Mouse (Mus musculus): ENCODE data around the gene Zfp296. TPM values are rescaled to one million over a fixed set of nuclear protein-coding genes. Genes with fewer than 3 reads are reported as not detected.
A peak's percentile ranks its signal among the peaks of the same experiment; 100 is the strongest.
"Not testable (repeated sequence)": the region's sequence is repeated elsewhere in the genome, so short reads cannot be mapped to it uniquely, and the experiment has no call there.

Zfp296 gene
- total RNA-seq, 1 experiment from 2014 or later, result 5.3 TPM

DNA sequence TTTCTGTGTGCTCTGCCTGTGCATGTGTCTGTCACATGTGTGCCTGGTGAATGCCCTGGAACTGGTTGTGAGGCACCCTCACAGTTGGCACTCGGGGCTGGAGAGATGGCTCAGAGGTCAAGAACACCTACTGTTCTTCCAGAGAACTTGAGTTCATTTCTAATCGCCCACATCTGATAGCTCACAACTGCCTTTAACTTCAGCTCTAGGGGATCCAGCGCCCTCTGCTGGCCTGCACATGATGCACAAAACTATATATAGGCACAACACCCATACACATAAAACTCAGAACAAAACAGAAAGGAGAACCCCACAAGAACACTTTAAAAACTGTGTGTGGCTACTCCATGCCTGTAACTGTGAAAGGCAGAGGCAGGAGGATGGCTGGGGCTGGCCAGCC, 12.1 kb downstream of the Zfp296 start:
- ATAC-seq (replicated peaks in 1 of 2; ENCODE audit: insufficient read depth in 1 of 2, low FRiP score in 2 of 2, low TSS enrichment in 1 of 2, low read depth in 1 of 2, poor library complexity in 2 of 2, severe bottlenecking in 2 of 2), result no peak

DNA sequence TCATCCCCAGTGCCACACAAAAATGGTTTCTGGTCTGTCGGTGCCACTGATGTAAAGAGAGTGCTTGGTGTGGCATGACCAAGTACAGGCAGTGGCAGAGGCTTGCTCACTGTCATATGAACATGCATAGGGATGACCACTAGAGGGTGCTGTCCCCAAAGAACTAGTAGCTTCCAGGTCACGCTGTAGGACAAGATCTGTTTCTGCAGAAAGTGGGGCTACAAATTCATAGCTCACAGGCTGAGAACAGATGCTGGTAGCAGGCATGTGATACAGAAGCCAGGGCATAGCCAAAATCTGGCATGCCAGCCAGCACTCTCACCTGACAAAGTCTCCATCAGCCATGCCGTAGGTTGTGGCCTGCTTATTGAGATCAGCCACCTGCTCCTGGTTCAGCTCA, 12.8 kb downstream of the Zfp296 start:
- peak; percentile 85 to 87 for ATAC-seq (replicated peaks in 1 of 2; ENCODE audit: insufficient read depth in 1 of 2, low FRiP score in 2 of 2, low TSS enrichment in 1 of 2, low read depth in 1 of 2, poor library complexity in 2 of 2, severe bottlenecking in 2 of 2)

DNA sequence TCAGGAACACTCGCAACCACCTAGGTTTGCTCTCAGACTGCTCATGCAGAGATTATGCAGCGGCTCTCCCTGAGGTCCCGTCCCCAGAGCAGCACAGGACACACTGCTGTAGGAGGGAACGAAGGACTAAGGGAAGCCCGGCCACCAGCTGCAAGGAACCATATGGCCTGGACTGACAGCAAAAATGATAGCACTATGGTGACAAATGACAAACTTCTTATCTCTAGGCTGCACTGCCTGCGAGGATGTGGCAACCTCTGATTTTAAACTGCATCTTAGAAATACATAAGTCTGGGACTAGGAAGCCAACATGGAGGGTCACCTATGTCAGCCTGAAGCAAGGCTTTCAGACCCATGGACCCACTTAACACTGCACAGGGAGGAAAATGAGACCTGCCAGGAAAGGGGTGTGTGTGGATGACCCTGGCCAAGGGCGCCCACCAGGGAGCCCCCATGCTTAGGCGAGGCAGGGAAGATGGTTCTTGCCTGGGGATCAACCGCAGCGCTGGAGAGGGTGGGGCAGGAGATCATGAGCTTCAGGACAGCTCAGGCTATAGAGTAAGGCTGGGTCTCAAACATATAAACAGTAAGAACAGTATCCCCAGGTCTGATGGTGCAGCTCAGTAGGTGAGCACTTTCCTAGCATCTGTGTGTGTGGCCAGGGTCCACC, 16.1 kb downstream of the Zfp296 start:
- 0 out of 4 replicates have a peak, but pooled peaks of 1 of the 2 experiments have one; percentile 7 for ATAC-seq (replicated peaks in 1 of 2; ENCODE audit: insufficient read depth in 1 of 2, low FRiP score in 2 of 2, low TSS enrichment in 1 of 2, low read depth in 1 of 2, poor library complexity in 2 of 2, severe bottlenecking in 2 of 2)

DNA sequence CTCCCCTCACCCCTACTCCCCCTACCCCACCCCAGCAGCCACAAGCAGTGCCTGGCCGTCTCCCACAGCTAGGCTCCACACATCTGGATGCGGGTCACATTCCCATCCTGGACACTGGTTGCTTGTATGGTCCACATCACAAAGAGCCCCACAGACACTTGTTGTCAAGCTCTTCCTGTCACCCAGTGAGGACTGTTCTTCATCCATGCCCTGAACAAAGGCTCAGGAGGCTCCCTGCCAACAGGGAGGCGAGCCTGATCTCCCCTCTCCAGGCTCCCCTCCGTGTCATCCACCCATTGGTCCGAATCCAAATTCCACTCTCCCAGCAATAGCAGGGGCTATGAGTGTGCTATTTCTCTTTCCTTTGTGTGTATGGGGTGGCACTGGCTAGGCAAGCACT, 23.5 kb downstream of the Zfp296 start:
- no peak; a peak in 1 of 4 replicates for ATAC-seq (replicated peaks in 1 of 2; ENCODE audit: insufficient read depth in 1 of 2, low FRiP score in 2 of 2, low TSS enrichment in 1 of 2, low read depth in 1 of 2, poor library complexity in 2 of 2, severe bottlenecking in 2 of 2)

DNA sequence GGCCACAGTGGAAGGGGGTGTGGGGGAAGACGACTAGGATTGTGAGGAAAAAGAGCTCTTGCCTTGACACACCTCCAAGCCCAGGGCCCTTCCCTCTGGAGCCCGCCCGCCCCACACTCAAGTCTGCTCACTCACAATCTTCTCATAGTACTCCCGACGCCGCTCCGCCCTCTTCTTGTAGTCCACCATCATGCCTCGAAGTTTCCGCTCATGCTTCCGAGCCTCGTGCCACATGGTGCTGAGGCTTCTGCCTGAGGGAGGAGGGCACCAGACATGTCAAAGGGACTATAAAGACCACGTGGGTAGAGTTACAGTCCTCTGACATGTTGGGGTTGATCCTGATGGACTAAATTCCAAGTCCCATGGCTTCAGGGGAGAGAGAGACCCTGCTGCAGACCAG, 26.0 kb downstream of the Zfp296 start:
- ATAC-seq (replicated peaks in 1 of 2; ENCODE audit: insufficient read depth in 1 of 2, low FRiP score in 2 of 2, low TSS enrichment in 1 of 2, low read depth in 1 of 2, poor library complexity in 2 of 2, severe bottlenecking in 2 of 2), result no peak

DNA sequence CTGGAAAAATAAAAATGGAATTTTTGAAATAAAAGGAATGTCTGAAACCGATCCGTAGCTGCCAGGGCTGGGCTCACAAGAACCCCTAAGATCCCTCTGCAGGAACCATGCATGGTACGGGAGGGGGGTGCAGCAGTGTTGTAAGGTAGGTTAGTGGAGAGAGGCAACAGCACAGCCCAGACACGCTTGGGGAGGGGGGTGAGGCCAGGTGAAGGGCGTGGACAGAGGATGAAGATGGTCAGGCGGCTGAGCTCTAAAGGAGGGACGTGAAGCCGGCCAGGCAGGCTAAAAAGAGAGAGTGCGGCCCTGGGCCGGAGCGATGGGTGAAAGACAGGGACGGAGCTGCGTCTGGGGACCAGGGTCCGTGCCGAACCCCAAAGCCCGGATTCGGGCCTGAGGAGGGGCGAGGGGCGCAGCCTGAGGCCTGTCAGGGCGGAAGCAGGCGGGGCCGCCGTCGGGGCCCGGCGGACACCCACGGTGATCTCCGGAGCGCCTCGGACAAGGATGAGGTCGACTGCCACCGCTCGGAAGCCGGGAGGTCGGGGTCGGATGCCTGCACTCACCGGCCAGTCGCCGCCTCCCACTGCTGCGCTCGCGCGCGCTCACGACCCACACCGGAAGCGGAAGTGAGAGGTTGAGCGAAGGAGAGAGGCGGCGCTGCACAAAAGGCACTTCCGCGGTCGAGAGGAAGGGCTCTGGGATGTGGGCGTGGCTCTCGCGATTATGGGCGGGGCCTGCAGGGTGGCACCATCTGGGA, 26.9 kb downstream of the Zfp296 start, which contains the start of gene Clasrp:
Gene Clasrp, minus strand, starts transcription at position 638 of the 757 bp plus-strand sequence.
- peak; percentile 94 to 98 for ATAC-seq (replicated peaks in 1 of 2; ENCODE audit: insufficient read depth in 1 of 2, low FRiP score in 2 of 2, low TSS enrichment in 1 of 2, low read depth in 1 of 2, poor library complexity in 2 of 2, severe bottlenecking in 2 of 2)

DNA sequence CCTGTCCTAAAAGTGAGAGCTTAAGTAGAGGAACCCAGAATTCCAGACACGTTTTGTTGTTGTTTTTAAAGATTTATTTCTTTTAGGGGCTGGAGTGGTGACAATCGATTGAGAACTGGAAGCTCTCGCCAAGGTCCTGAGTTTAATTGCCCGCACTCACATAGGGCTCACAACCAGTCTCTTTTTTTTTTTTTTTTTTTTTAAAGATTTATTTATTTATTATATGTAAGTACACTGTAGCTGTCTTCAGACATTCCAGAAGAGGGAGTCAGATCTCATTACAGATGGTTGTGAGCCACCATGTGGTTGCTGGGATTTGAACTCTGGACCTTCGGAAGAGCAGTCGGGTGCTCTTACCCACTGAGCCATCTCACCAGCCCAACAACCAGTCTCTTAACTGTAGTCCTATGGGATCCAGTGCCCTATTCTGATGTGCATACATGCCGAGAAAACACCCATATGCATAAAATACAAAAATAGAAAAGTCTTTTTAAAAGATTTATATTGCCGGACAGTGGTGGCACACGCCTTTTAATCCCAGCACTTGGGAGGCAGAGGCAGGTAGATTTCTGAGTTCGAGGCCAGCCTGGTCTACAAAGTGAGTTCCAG, 27.6 kb downstream of the Zfp296 start:
- ATAC-seq (replicated peaks in 1 of 2; ENCODE audit: insufficient read depth in 1 of 2, low FRiP score in 2 of 2, low TSS enrichment in 1 of 2, low read depth in 1 of 2, poor library complexity in 2 of 2, severe bottlenecking in 2 of 2), result not testable (repeated sequence)

DNA sequence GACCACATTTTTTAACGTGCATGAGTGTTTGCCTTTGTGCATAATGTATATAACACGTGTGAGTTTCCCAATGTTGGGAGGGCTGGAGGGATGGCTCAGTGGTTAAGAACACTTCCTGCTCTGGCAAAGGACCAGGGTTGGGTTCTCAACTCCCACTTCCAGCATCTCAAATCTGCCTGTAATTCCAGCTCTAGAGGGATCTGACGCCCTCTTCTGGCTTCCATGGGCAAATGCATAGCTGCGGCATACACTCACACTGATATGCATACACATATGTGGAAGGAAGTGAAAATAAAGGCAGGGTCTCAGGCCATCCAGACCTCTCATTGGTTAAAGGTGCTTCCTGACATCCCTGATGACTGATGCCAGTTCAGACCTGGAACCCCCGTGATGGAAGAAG, 30.2 kb downstream of the Zfp296 start:
- no peak for ATAC-seq (replicated peaks in 1 of 2; ENCODE audit: insufficient read depth in 1 of 2, low FRiP score in 2 of 2, low TSS enrichment in 1 of 2, low read depth in 1 of 2, poor library complexity in 2 of 2, severe bottlenecking in 2 of 2)

DNA sequence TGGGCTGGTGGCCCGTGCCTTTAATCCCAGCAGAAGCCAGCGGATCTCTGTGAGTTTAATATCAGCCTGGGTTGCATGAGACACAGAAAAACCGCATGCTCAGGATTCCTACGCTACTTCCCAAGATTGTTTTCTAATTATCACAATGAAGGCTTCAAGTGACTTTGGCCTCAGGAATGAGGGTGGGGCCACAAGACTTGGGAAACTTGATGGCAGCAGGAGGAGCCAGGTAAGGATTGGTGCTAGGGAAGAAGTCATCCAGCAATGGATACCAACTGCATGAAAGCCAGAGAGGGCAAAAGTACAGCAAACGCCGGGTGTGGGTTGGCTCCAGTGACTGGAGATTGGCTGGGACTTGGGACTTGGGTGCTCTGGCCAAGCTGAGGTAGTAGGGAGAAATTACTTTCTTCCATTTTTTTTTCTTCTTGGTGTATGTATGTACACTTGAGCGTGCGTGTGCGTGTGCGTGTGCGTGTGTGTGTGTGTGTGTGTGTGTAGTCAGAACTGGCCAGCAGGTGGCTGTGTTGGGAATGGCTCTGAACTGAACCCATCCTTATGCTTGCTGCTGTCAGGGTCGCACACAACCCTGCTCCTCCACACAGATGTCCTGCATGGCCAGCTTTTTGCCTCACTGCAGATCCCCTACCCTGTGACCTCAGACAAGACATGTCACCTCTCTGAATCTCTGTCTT, 32.7 kb downstream of the Zfp296 start:
- no peak for ATAC-seq (replicated peaks in 1 of 2; ENCODE audit: insufficient read depth in 1 of 2, low FRiP score in 2 of 2, low TSS enrichment in 1 of 2, low read depth in 1 of 2, poor library complexity in 2 of 2, severe bottlenecking in 2 of 2)

DNA sequence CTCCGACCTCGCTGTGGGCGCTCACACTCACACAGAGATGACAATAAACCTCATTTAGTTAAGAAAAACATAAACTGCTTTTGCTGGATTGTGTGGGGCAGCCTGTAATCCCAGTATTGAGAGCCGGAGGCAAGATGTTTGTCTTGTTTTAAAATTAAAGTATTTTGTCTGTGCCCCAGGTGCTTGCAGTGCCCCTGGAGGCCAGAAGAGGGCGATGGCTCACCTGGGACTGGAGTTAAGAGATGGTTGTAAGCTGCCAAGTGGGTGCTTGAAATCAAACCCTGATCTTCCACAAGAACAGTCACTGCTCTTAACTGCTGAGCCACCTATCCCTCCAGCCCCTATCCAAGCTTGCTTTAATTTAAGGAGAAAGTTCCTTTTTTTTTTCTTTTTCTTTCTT, 33.9 kb downstream of the Zfp296 start:
- no peak for ATAC-seq (replicated peaks in 1 of 2; ENCODE audit: insufficient read depth in 1 of 2, low FRiP score in 2 of 2, low TSS enrichment in 1 of 2, low read depth in 1 of 2, poor library complexity in 2 of 2, severe bottlenecking in 2 of 2)

DNA sequence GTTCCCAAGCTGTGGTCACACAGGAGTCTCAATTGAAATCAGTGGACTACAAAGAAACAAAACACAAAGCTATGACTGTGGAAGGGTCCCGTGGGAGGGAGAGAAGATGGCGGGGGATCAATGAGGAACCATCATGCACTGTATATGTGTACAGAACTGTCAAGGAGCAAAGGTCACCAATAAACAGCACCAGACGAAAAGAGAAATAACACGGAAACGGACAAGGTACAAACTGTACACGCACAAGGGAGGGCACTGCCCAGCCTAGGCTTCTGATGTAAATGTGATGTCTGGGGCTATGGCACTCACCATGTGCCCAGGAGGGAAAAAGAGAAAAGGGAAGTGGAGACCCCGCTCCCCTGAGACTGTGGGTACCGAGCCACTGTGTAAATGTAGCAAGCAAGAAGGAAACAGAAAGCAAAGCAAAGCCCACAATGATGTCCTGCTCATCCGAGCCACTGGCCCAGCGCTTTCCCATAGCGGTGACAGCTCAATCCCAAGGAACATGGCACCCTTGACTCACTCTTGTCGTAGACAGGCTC, 38.0 kb downstream of the Zfp296 start:
- ATAC-seq (replicated peaks in 1 of 2; ENCODE audit: insufficient read depth in 1 of 2, low FRiP score in 2 of 2, low TSS enrichment in 1 of 2, low read depth in 1 of 2, poor library complexity in 2 of 2, severe bottlenecking in 2 of 2), result no peak

DNA sequence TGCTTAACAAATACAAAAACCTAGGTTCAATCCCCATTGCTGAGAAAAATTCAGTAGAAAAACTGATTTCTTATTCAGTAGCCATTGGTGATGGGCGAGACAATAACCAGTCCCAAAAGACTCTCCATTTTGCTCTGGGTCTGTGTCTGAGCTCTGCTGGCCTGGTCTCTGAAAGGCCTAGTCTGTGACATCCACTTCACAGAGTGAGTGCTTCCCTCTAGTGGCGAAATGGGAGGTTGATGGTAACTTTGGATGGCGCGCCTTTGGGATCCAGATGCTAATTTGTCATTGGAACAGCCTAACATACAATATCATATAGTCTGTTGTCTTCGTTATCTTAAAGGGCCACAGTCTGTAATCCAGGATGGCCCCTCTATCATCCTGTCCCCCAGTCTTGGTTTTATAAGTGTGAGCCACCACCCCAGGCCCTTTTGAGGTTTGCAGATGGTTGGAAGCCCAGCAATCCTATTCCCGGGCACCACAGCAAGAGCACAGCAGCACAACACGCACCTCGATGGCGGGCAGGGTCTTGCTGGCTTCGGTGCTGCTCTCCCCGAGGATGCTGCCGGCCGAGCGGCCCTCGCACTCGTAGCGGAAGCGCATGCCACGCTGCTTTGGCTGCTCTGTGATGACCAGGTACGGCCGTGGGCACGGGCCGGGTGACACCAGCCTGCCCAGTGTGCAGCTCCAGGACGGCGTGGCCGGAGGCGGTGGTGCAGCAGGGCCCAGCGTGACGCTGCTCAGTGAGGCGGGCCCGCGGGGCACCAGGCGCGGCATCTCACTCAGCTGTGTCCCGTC, 42.1 kb downstream of the Zfp296 start:
- peak; percentile 91 to 93 for ATAC-seq (replicated peaks in 1 of 2; ENCODE audit: insufficient read depth in 1 of 2, low FRiP score in 2 of 2, low TSS enrichment in 1 of 2, low read depth in 1 of 2, poor library complexity in 2 of 2, severe bottlenecking in 2 of 2)

DNA sequence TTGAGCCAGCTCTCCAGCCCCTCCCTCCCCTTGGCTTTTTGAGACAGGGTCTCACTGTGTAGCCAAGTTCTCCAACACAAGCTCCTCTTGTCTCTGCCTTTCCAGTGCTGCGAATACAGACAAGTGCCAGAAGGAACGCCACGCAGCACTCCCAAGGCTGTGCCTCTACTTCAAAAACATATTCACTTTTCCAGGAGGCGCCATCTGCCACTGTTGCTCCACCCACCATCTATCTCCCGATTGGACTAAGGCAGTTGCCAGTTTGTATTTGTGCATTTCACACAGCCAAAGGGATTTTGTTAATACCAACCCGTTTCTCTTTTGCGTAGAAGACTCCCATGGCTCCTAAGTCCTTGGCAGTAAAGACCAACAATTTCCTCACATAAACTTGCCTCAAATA, 43.7 kb downstream of the Zfp296 start:
- ATAC-seq (replicated peaks in 1 of 2; ENCODE audit: insufficient read depth in 1 of 2, low FRiP score in 2 of 2, low TSS enrichment in 1 of 2, low read depth in 1 of 2, poor library complexity in 2 of 2, severe bottlenecking in 2 of 2), result no peak

DNA sequence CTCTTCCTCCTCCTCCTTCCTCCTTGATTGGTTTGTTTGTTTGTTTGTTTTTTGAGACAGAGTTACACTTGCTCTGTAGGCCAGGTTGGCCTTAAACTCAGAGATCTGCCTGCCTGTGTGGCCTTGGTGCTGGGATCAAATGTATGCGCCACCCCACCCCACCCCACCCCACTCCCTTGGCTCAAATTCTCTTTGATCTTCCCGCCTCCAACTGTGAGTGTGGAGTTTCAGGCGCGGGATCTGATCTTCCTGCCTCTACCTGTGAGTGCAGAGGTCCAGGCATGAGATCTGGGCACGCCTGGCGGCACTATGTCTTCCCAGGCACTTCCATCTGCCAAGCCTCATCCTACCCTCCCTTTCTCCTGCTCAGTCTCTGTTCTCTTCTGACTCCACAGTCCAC, 45.2 kb downstream of the Zfp296 start:
- no peak for ATAC-seq (replicated peaks in 1 of 2; ENCODE audit: insufficient read depth in 1 of 2, low FRiP score in 2 of 2, low TSS enrichment in 1 of 2, low read depth in 1 of 2, poor library complexity in 2 of 2, severe bottlenecking in 2 of 2)

DNA sequence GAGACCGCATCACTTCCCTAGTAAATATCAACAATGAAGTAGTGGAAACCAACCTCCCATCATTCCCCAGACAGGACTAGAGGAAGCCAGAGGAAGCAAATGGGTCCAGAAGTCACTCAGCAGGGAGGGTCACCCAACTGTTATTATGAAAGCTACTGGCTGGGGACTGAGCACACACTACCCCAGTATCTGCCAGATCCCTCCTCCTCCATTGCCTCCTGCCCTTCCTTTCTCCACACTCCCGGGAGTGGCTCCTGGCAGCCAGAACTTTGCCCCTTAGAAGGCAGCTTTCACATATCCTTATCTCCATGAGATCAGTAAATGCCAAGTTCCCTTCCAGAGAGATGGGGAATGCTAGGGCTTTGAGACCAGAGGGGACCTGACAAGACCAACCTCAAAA, 46.3 kb downstream of the Zfp296 start:
- ATAC-seq (replicated peaks in 1 of 2; ENCODE audit: insufficient read depth in 1 of 2, low FRiP score in 2 of 2, low TSS enrichment in 1 of 2, low read depth in 1 of 2, poor library complexity in 2 of 2, severe bottlenecking in 2 of 2), result no peak

DNA sequence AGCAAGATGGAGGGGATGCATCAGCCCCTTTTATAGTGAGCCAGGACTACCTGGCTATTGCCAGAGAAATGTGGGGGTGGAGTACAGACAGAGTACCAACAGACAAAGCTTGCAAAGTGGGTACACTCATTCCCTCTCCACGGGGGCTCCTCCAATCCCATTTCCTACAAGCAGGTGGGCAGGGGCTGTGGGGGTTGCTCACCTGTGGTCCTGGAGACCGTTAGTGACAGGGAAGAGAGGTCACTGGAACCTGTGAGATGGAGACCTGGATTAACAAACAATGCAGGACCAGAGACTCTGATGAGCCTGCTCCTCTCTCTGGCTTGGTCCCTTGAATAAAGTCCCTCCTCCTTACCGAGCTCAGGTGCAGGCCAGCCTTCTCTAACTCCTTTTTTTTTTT, 50.6 kb downstream of the Zfp296 start:
- ATAC-seq (replicated peaks in 1 of 2; ENCODE audit: insufficient read depth in 1 of 2, low FRiP score in 2 of 2, low TSS enrichment in 1 of 2, low read depth in 1 of 2, poor library complexity in 2 of 2, severe bottlenecking in 2 of 2), result no peak

DNA sequence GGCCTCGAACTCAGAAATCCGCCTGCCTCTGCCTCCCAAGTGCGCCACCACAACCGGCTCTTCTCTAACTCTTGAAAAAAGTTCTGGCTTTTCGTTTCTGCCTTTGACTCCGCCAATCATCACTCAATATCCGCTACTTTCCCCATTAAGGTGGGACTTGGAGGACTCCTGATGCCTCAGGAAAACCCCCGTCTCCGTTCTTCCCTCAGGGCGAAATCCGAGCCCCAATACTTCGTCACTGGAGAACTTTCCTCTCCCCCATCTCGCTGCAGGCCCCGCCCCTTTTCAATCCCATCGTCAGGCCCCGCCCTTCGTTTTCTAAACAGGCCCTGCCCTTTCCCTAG, 51.1 kb downstream of the Zfp296 start:
- ATAC-seq (replicated peaks in 1 of 2; ENCODE audit: insufficient read depth in 1 of 2, low FRiP score in 2 of 2, low TSS enrichment in 1 of 2, low read depth in 1 of 2, poor library complexity in 2 of 2, severe bottlenecking in 2 of 2), result no peak
